ENCODE assay signal across 7 mouse cellular contexts in the genomic region with DNA sequence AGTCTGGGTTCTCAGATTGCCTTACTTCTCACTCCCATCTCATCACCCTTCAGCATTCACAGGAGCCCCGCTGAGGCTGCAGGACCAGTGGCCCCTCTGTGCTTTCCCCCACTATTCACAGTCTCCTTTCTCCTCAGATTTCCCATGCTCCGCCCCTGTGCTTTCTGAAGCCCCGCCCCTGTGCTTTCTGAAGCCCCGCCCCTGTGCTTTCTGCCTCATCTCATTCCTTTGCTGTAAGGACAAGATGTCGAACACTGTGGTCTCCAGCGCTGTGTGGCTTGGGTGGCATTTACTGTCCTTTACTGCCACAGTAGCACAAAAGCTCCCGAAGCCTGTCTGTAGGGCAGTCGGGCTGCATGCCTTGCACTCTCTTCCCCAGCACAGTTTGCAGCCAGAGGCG.
DNase-seq lines count a peak whose midpoint lies in the region; ATAC-seq and TF ChIP-seq lines count a peak whose summit lies in the region.

No protein-coding gene starts in this region.

- H3K36me3 ChIP-seq in MEL (ENCODE audit: control insufficient read depth in 1 of 2, insufficient read depth in 2 of 2, low read length in 2 of 2) = no peaks in the 10 kb centered on the region
- H3K36me3 ChIP-seq in hindbrain, embryonic 11.5 days (ENCODE audit: control insufficient read depth, insufficient read depth, low read length) = no peaks in the 10 kb centered on the region
- no peaks in the 10 kb centered on the region for H3K36me3 ChIP-seq in liver, embryonic 14.5 days (replicated peaks; ENCODE audit: control insufficient read depth, insufficient read depth, low read depth)
- H3K36me3 ChIP-seq in stomach, embryonic 15.5 days = no peaks in the 10 kb centered on the region

- H3K4me3 ChIP-seq in MEL (ENCODE audit: control insufficient read depth in 1 of 2, insufficient read depth in 1 of 2, low read depth in 2 of 2, low read length in 2 of 2) = no peak overlapping the region
- no peak overlapping the region for H3K4me3 ChIP-seq in hindbrain, embryonic 11.5 days (ENCODE audit: low read depth, low read length)
- no peak overlapping the region for H3K4me3 ChIP-seq in liver, embryonic 14.5 days (ENCODE audit: insufficient read depth in 1 of 2, low read depth in 2 of 2, low read length in 2 of 2)
- H3K4me3 ChIP-seq in stomach, embryonic 15.5 days (replicated peaks) = 0 out of 2 replicates have a peak overlapping the region, but pooled peaks have one; percentile 5

- H3K4me2 ChIP-seq in hindbrain, embryonic 11.5 days (replicated peaks; ENCODE audit: low read depth, low read length) = 0 out of 2 replicates have a peak overlapping the region, but pooled peaks have one; percentile 9
- no peak overlapping the region for H3K4me2 ChIP-seq in liver, embryonic 14.5 days (ENCODE audit: low read depth)
- peak overlapping the region; percentile 47 for H3K4me2 ChIP-seq in stomach, embryonic 15.5 days

- no peak for TF ChIP-seq CTCF in MEL (IDR thresholded peaks at IDR 0.05 in 2 of 3, conservative IDR thresholded peaks at IDR 0.05 in 1 of 3; ENCODE audit: control insufficient read depth in 1 of 3, insufficient read depth in 1 of 3, low read depth in 2 of 3, low read length in 3 of 3, poor library complexity in 1 of 3, severe bottlenecking in 1 of 3)
- 0 out of 2 replicates have a peak, but pooled peaks have one; percentile 7 for TF ChIP-seq CTCF in liver, embryonic 14.5 days (IDR thresholded peaks at IDR 0.05; ENCODE audit: low read depth)

- H3K9ac ChIP-seq in MEL (ENCODE audit: control insufficient read depth, low read depth, low read length, poor library complexity, severe bottlenecking) = no peak overlapping the region
- H3K9ac ChIP-seq in hindbrain, embryonic 11.5 days (ENCODE audit: low read depth, low read length) = no peak overlapping the region
- H3K9ac ChIP-seq in liver, embryonic 14.5 days (replicated peaks) = no peak overlapping the region
- H3K9ac ChIP-seq in stomach, embryonic 15.5 days = no peak overlapping the region

- H3K27me3 ChIP-seq in MEL (ENCODE audit: control insufficient read depth in 1 of 2, insufficient read depth in 2 of 2, low read length in 2 of 2) = no peaks in the 10 kb centered on the region
- H3K27me3 ChIP-seq in hindbrain, embryonic 11.5 days (ENCODE audit: control insufficient read depth, insufficient read depth, low read length) = no peaks in the 10 kb centered on the region; the same call in 1 of the 2 replicates
- H3K27me3 ChIP-seq in liver, embryonic 14.5 days (ENCODE audit: control insufficient read depth, insufficient read depth, low read length) = no peaks in the 10 kb centered on the region
- 0 out of 2 replicates have a peak, but pooled peaks cover 9% of the 10 kb centered on the region for H3K27me3 ChIP-seq in stomach, embryonic 15.5 days (replicated peaks)

- no peak for TF ChIP-seq POLR2A in MEL (IDR thresholded peaks at IDR 0.05; ENCODE audit: control insufficient read depth in 1 of 2, insufficient read depth in 1 of 2, low read depth in 1 of 2, low read length in 2 of 2, poor library complexity in 1 of 2)

- TF ChIP-seq RAD21 in MEL (IDR thresholded peaks at IDR 0.05; ENCODE audit: low read depth, low read length) = no peak

- WGBS in hindbrain, embryonic 11.5 days = 5% methylated on average over 9 of the region's 9 CpGs
- WGBS in liver, embryonic 14.5 days (ENCODE audit: insufficient replicate concordance) = 3% methylated on average over 9 of the region's 9 CpGs
- WGBS in stomach, embryonic 15.5 days = 3% methylated on average over 9 of the region's 9 CpGs

- no peaks in the 10 kb centered on the region for H3K79me2 ChIP-seq in MEL (ENCODE audit: control insufficient read depth, insufficient read depth, low read length, poor library complexity)

- H3K9me3 ChIP-seq in MEL (replicated peaks; ENCODE audit: insufficient read depth, low read length) = no peaks in the 10 kb centered on the region
- H3K9me3 ChIP-seq in hindbrain, embryonic 11.5 days (ENCODE audit: control insufficient read depth, low read length) = no peaks in the 10 kb centered on the region
- no peaks in the 10 kb centered on the region for H3K9me3 ChIP-seq in liver, embryonic 14.5 days (ENCODE audit: control insufficient read depth, low read length)
- H3K9me3 ChIP-seq in stomach, embryonic 15.5 days = no peaks in the 10 kb centered on the region

- H3K27ac ChIP-seq in MEL (ENCODE audit: control insufficient read depth, low read depth, low read length) = no peak overlapping the region
- no peak overlapping the region for H3K27ac ChIP-seq in hindbrain, embryonic 11.5 days (ENCODE audit: low read depth, low read length)
- no peak overlapping the region for H3K27ac ChIP-seq in liver, embryonic 14.5 days
- no peak overlapping the region for H3K27ac ChIP-seq in stomach, embryonic 15.5 days

- TF ChIP-seq EP300 in MEL (IDR thresholded peaks at IDR 0.05; ENCODE audit: low read depth in 1 of 2, low read length in 2 of 2) = no peak
- no peak for TF ChIP-seq EP300 in liver, embryonic 14.5 days (IDR thresholded peaks at IDR 0.05; ENCODE audit: low read depth)

- ATAC-seq in hindbrain, embryonic 11.5 days (ENCODE audit: low FRiP score) = peak; percentile 68
- no peak for ATAC-seq in liver, embryonic 14.5 days (ENCODE audit: insufficient read depth)
- no peak for ATAC-seq in stomach, embryonic 15.5 days (ENCODE audit: insufficient read depth, low FRiP score, low read depth)

- DNase-seq in MEL (ENCODE audit: low read depth, low spot score) = peak; percentile 12
- peak; percentile 26 to 38 for DNase-seq in adrenal gland, postnatal 36 days
- peak; percentile 68 for DNase-seq in hindbrain, embryonic 11.5 days (ENCODE audit: low spot score)
- no peak for DNase-seq in liver, embryonic 14.5 days (ENCODE audit: low read depth in 3 of 3, low spot score in 3 of 3)
- no peak for DNase-seq in layer of hippocampus, adult 18-20 months (ENCODE audit: low spot score in 2 of 2)
- no peak for DNase-seq in cerebellum, adult 8-10 months

- H3K4me1 ChIP-seq in MEL (ENCODE audit: control insufficient read depth in 1 of 2, insufficient read depth in 2 of 2, low read length in 2 of 2) = peaks cover 0 to 8% of the 10 kb centered on the region in 2 experiments; a peak in 1 of 4 replicates
- peaks cover 3% of the 10 kb centered on the region; the same call in 1 of the 2 replicates for H3K4me1 ChIP-seq in hindbrain, embryonic 11.5 days (replicated peaks; ENCODE audit: control insufficient read depth, insufficient read depth, low read length)
- peaks cover 0 to 2% of the 10 kb centered on the region in 2 experiments; a peak in 1 of 4 replicates for H3K4me1 ChIP-seq in liver, embryonic 14.5 days (replicated peaks; ENCODE audit: control insufficient read depth in 2 of 2, insufficient read depth in 2 of 2, low read length in 1 of 2)
- H3K4me1 ChIP-seq in stomach, embryonic 15.5 days = peaks cover 10% of the 10 kb centered on the region; the same call in 1 of the 2 replicates

TF ChIP-seq in MEL, 35 proteins besides CTCF, POLR2A, EP300 and RAD21:
- TF ChIP-seq ZC3H11A (IDR thresholded peaks at IDR 0.05; ENCODE audit: low read depth, low read length) = no peak
- no peak for TF ChIP-seq TCF12 (IDR thresholded peaks at IDR 0.05; ENCODE audit: low read depth, low read length)
- no peak for TF ChIP-seq MAX (IDR thresholded peaks at IDR 0.05; ENCODE audit: low read length)
- TF ChIP-seq TBP (IDR thresholded peaks at IDR 0.05; ENCODE audit: low read depth, low read length) = no peak
- TF ChIP-seq MYB (IDR thresholded peaks at IDR 0.05; ENCODE audit: low read depth, low read length) = no peak
- TF ChIP-seq TAL1 (IDR thresholded peaks at IDR 0.05; ENCODE audit: low read length) = no peak
- TF ChIP-seq MYC (IDR thresholded peaks at IDR 0.05; ENCODE audit: low read depth, low read length) = no peak
- TF ChIP-seq NELFE (IDR thresholded peaks at IDR 0.05; ENCODE audit: low read depth, low read length) = no peak
- TF ChIP-seq POLR2AphosphoS5 (IDR thresholded peaks at IDR 0.05; ENCODE audit: borderline replicate concordance, low read depth, low read length) = no peak
- no peak for TF ChIP-seq MAZ (IDR thresholded peaks at IDR 0.05; ENCODE audit: low read depth, low read length)
- TF ChIP-seq ZKSCAN1 (IDR thresholded peaks at IDR 0.05; ENCODE audit: low read depth, low read length) = no peak
- TF ChIP-seq KAT2A (conservative IDR thresholded peaks at IDR 0.05; ENCODE audit: low read depth, low read length) = no peak
- no peak for TF ChIP-seq BHLHE40 (IDR thresholded peaks at IDR 0.05; ENCODE audit: borderline replicate concordance, low read depth, low read length)
- no peak for TF ChIP-seq GATA1 (IDR thresholded peaks at IDR 0.05; ENCODE audit: low read depth, low read length)

Comparison
In these comparisons a context has a peak if more than half of its experiments do, and no peak if none do; other contexts are left out.
1. DNase-seq: peak in MEL (single experiment), adrenal gland, postnatal 36 days (2 of 2) and hindbrain, embryonic 11.5 days (single experiment); none in liver, embryonic 14.5 days (0 of 3), layer of hippocampus, adult 18-20 months (0 of 2) and cerebellum, adult 8-10 months (single experiment).